Mouse (Mus musculus) kidney, postnatal 14 days (tissue): ENCODE data around the gene Klhl29.

Experiments
- DNase-seq: peaks from one replicate; pipeline ENCODE4 v3.0.0; 2022; ENCODE audit warnings: mixed read lengths

Klhl29 gene

GRCm38 (mm10) chr12:5111343-5111742 lies 264.1 kb downstream of the Klhl29 start:
- peak; percentile 40 for DNase-seq

GRCm38 (mm10) chr12:5108613-5109012 lies 266.9 kb downstream of the Klhl29 start:
- DNase-seq: peak; percentile 35

GRCm38 (mm10) chr12:5107795-5108194 lies 267.7 kb downstream of the Klhl29 start:
- no peak for DNase-seq

- DNase-seq: no peak
Measured at GRCm38 (mm10) chr12:5104422-5105052, 270.9 kb downstream of the Klhl29 start.

GRCm38 (mm10) chr12:5101411-5102024 lies 274.0 kb downstream of the Klhl29 start:
- peak; percentile 61 for DNase-seq

GRCm38 (mm10) chr12:5099572-5099971 lies 275.9 kb downstream of the Klhl29 start:
- DNase-seq: no peak

GRCm38 (mm10) chr12:5088639-5089038 lies 286.8 kb downstream of the Klhl29 start:
- DNase-seq: no peak

GRCm38 (mm10) chr12:5087787-5088519 lies 287.5 kb downstream of the Klhl29 start:
- DNase-seq: peak; percentile 74

- no peak for DNase-seq
Measured at GRCm38 (mm10) chr12:5084714-5085113, 290.8 kb downstream of the Klhl29 start.

GRCm38 (mm10) chr12:5081480-5081879 lies 294.0 kb downstream of the Klhl29 start:
- no peak for DNase-seq

GRCm38 (mm10) chr12:5073191-5073590 lies 302.3 kb downstream of the Klhl29 start:
- DNase-seq: no peak

- no peak for DNase-seq
Measured at GRCm38 (mm10) chr12:5070131-5070530, 305.4 kb downstream of the Klhl29 start.

GRCm38 (mm10) chr12:5067590-5067989 lies 307.9 kb downstream of the Klhl29 start:
- DNase-seq: no peak

- no peak for DNase-seq
Measured at GRCm38 (mm10) chr12:5048104-5048503, 327.4 kb downstream of the Klhl29 start.

- DNase-seq: no peak
Measured at GRCm38 (mm10) chr12:5044141-5044540, 331.3 kb downstream of the Klhl29 start.

GRCm38 (mm10) chr12:5038008-5038407 lies 337.5 kb downstream of the Klhl29 start:
- no peak for DNase-seq

- no peak for DNase-seq
Measured at GRCm38 (mm10) chr12:5029035-5029434, 346.4 kb downstream of the Klhl29 start.
